Mouse (Mus musculus) testis, adult 2 months (tissue): Measurements from ENCODE around the gene Cnnm4.

Experiments
- CTCF ChIP-seq: fragments of 200-500 bp; IDR thresholded peaks from 2 replicates; pipeline ENCODE4 v1.5.1; 2012; ENCODE audit warnings: low read depth, mild to moderate bottlenecking, inconsistent platforms, low read length, moderate library complexity; ENCODE audit not compliant: control insufficient read depth, insufficient read depth, insufficient replicate concordance
- POLR2A ChIP-seq: fragments of 200-500 bp; IDR thresholded peaks from 2 replicates; pipeline ENCODE4 v1.6.1; 2012; ENCODE audit warnings: low read depth, mild to moderate bottlenecking, inconsistent platforms, low read length, moderate library complexity; ENCODE audit not compliant: control insufficient read depth

DNA sequence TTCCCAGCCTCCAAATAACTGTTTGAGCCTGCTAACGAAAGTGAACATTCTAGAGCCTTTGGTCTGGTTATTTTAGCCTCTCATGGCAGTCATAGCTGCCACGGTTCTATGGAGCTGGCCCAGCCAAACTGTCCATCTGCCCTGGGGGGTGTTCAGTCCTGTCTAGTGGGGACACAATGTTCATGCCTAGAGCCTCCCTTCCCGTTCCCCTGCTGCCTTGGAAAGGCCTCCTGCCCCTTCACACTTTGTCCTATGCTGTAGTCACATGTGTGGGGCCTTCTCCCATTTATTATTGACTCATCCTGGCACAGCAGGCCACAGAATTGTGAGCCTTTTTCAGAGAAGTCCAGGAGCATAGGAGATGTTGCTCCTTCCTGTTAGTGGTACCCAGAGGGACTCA is 46.8 kb downstream of the Cnnm4 start:
- TF ChIP-seq CTCF (no peak), POLR2A (no peak)
